Mouse (Mus musculus) midbrain, postnatal 0 days (tissue): Measurements from ENCODE around the gene Mucl2. TPM values are rescaled to one million over a fixed set of nuclear protein-coding genes. Genes with fewer than 3 reads are reported as not detected.
"Not testable (repeated sequence)": the region's sequence is repeated elsewhere in the genome, so short reads cannot be mapped to it uniquely, and the experiment has no call there.

Experiments used
- ATAC-seq: fragments of 200-750 bp; cut with Nextera tagmentation; 2 replicates; pipeline ENCODE4 v1.8.0; 2017; ENCODE audit warnings: moderate number of reproducible peaks, mild to moderate bottlenecking, moderate TSS enrichment, moderate library complexity; ENCODE audit not compliant: low FRiP score
- DNase-seq: peaks from one replicate; pipeline ENCODE4 v3.0.0-alpha.2; 2015; ENCODE audit warnings: low spot score
- H3K27ac ChIP-seq: fragments of 300-500 bp; sonication (generic); 2 replicates; pipeline ENCODE4 v1.5.1; 2014; ENCODE audit warnings: low read depth, mild to moderate bottlenecking, low read length, mixed read lengths
- H3K27me3 ChIP-seq: fragments of 300-500 bp; sonication (generic); 2 replicates; pipeline ENCODE4 v1.6.1; 2014; ENCODE audit warnings: low read length, control low read depth, mixed read lengths; ENCODE audit not compliant: insufficient read depth
- H3K36me3 ChIP-seq: fragments of 300-500 bp; sonication (generic); 2 replicates; pipeline ENCODE4 v1.6.1; 2014; ENCODE audit warnings: low read length, control low read depth, mixed read lengths; ENCODE audit not compliant: insufficient read depth
- H3K4me1 ChIP-seq: fragments of 300-500 bp; sonication (generic); 2 replicates; pipeline ENCODE4 v1.6.1; 2014; ENCODE audit warnings: mild to moderate bottlenecking, control low read depth, antibody characterized with exemption, low read length, mixed read lengths; ENCODE audit not compliant: insufficient read depth
- H3K4me2 ChIP-seq: fragments of 300-500 bp; sonication (generic); 2 replicates; pipeline ENCODE4 v1.6.1; 2014; ENCODE audit warnings: low read depth, mild to moderate bottlenecking, low read length, mixed read lengths; ENCODE audit not compliant: poor library complexity, severe bottlenecking
- H3K4me3 ChIP-seq: fragments of 300-500 bp; sonication (generic); 2 replicates; pipeline ENCODE4 v1.5.1; 2014; ENCODE audit warnings: low read depth, mild to moderate bottlenecking, low read length, moderate library complexity
- H3K9ac ChIP-seq: fragments of 300-500 bp; sonication (generic); replicated peaks from 2 replicates; pipeline ENCODE4 v1.6.1; 2014; ENCODE audit warnings: mild to moderate bottlenecking, low read length, moderate library complexity, mixed read lengths; ENCODE audit not compliant: poor library complexity, severe bottlenecking
- H3K9me3 ChIP-seq: fragments of 300-500 bp; sonication (generic); 2 replicates; pipeline ENCODE4 v1.6.1; 2016; ENCODE audit warnings: low read length, control low read depth
- CTCF ChIP-seq: IDR thresholded peaks from 2 replicates; pipeline ENCODE4 v1.5.1; 2016; ENCODE audit warnings: antibody characterized with exemption, mild to moderate bottlenecking
- WGBS: fragments of 180-500 bp; shearing (Covaris S2); extraction: QIAGEN DNeasy Blood & Tissue Kit; methylation state at CpG from one replicate; pipeline ENCODE4 v1.1.7; 2014; 5-methylcytosine and 5-hydroxymethylcytosine counted together
- microRNA-seq: library from miRNA; unstranded; fragments of <30 nt; microRNA quantifications from one replicate; pipeline ENCODE4, GENCODE M21; 2016; ENCODE audit warnings: borderline number of aligned reads
- polyA plus RNA-seq: library from polyadenylated mRNA; unstranded; fragments of >200 nt; fragmentation: Nextera tagmentation; extraction: Ambion mirVana; gene quantifications from 2 replicates; pipeline ENCODE4 v1.2.1, GENCODE M21; 2015
- total RNA-seq: library from RNA; depleted of rRNA; stranded (reverse); fragments of >200 nt; gene quantifications from 2 replicates; pipeline ENCODE4 v1.2.3, GENCODE M21; 2014; rRNA removed

The Mucl2 gene
- total RNA-seq, result not detected in 2 replicates
- polyA plus RNA-seq, result not detected in 2 replicates

- no peak for ATAC-seq
- Histone ChIP-seq H3K27me3 (no peaks in the 10 kb centered on the region), H3K4me1 (no peaks in the 10 kb centered on the region), H3K9me3 (no peaks in the 10 kb centered on the region), H3K9ac (no peak within 1 kb of the TSS), H3K4me2 (no peak within 1 kb of the TSS), H3K4me3 (no peak within 1 kb of the TSS), H3K27ac (no peak within 1 kb of the TSS), H3K36me3 (no peaks in the 10 kb centered on the region)
- DNase-seq, result no peak
- WGBS, result 88% methylated on average over 1 of the region's 1 CpGs
- TF ChIP-seq CTCF, result no peak
Observed at GRCm38 (mm10) chr15:103899212-103899611, at the start of gene Mucl2. Gene Mucl2 (minus strand): TSS chr15:103899312.

GRCm38 (mm10) chr15:103913061-103913460 lies 13.9 kb upstream of the Mucl2 start:
- not testable (repeated sequence) for H3K4me2 ChIP-seq, H3K27me3 ChIP-seq, H3K27ac ChIP-seq, H3K4me1 ChIP-seq, H3K9ac ChIP-seq, H3K9me3 ChIP-seq, ATAC-seq, H3K4me3 ChIP-seq, H3K36me3 ChIP-seq, DNase-seq
- 34% methylated on average over 1 of the region's 1 CpGs for WGBS

Small RNAs within 50 kb of the gene (microRNA-seq; reads per million reads assigned to microRNA genes)
- not detected for gene Gm22852

Other genes starting within 250 kb of the Mucl2 start
- not detected in 2 replicates for gene Mucl1, start 143.8 kb downstream of the Mucl2 start, total RNA-seq
- not detected in 2 replicates for gene Mucl1, start 143.8 kb downstream of the Mucl2 start, polyA plus RNA-seq